Mouse (Mus musculus): ENCODE measurements around the gene Ptp4a2. TPM values are rescaled to one million over a fixed set of nuclear protein-coding genes. Genes with fewer than 3 reads are reported as not detected.
"Not testable (repeated sequence)": the region's sequence is repeated elsewhere in the genome, so short reads cannot be mapped to it uniquely, and the experiment has no call there.

Ptp4a2 gene
- polyA plus RNA-seq (2014; fragmentation: Nextera tagmentation; extraction: Ambion mirVana), result 252 and 294 TPM in 2 replicates

DNA sequence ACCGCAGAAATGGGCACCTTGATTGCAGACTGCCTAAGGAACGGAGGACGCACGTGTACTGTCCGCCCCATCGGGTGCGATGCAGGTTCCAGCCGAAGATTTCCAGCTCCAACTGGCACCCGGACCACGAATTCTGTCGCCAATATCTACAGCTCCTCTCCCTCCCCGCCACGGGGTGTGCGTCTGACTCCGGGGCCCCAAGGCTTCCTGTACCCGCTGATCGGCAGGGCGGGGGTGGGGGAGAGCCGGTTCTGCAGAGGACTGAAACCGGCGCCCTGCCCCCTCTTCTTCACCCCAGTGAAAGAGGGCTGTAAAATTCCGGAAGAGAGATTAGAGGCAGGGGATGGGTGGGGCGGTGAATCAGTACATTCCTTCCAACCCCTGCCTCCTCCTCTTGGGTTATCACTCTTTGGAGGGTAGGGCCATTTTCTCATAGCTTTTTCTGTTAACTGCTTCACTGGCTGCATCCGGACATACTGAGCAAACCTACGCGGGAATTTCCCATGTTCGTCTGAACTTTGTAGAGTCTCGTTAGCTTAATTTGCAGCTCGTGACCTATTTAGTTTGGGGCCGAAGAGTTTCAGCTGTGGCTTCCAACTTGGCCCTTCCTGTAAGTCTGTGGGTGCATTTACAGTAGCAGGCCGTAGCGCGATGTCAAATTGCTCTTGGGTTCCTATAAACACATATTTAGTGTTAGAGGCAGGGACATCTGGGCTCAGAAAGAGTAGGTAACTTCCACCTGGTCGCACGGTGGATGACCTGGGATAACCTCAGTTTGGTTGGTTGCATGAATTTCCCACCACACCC, at the start of gene Ptp4a2:
Gene Ptp4a2 (plus strand): TSS at position 422 of the 807 bp plus-strand sequence.
- peak; percentile 84 for ATAC-seq (ENCODE audit: insufficient number of reproducible peaks, insufficient read depth, low FRiP score, low read depth)
- H3K4me1 ChIP-seq (ENCODE audit: control insufficient read depth, insufficient read depth, low read length), result peaks cover 10% of the 10 kb centered on the region
- peak within 1 kb of the TSS; percentile 67; the same call in 1 of the 2 replicates for H3K27ac ChIP-seq (ENCODE audit: low read length)
- no peaks in the 10 kb centered on the region for H3K36me3 ChIP-seq (ENCODE audit: control insufficient read depth, insufficient read depth, low read length)
- peak within 1 kb of the TSS; percentile 38 for H3K4me3 ChIP-seq (ENCODE audit: low read depth, low read length)
- H3K9ac ChIP-seq (replicated peaks; ENCODE audit: low read depth, low read length), result peak within 1 kb of the TSS; percentile 36; the same call in 1 of the 2 replicates
- peak within 1 kb of the TSS; percentile 75 for H3K4me2 ChIP-seq (replicated peaks; ENCODE audit: low read depth, low read length)
- WGBS, result 9% methylated on average over 35 of the region's 35 CpGs
- no peaks in the 10 kb centered on the region for H3K27me3 ChIP-seq (ENCODE audit: control insufficient read depth, insufficient read depth, low read length)
- H3K9me3 ChIP-seq (ENCODE audit: control insufficient read depth, low read depth, low read length), result no peaks in the 10 kb centered on the region

DNA sequence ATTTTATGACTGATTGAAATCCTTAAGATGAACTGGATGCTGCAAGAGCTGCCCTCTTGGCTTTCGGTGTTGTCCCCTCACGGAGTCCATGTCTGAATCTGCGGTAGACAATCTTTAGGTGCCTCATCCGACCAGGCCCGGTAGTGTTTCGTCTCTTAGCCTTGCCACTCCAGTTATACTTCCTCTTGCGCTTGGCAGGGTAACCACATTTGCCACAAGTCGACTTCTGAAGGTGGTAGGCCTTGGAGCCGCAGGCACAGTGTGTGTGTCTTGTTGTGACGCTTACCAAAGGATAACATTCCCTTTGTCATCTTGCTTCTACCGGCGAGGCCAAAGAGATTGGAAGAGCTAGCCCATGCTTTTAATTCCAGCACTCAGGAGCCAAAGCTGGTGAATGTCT, 49.4 kb upstream of the Ptp4a2 start:
- no peak overlapping the region for H3K9ac ChIP-seq (replicated peaks; ENCODE audit: low read depth, low read length)
- no peaks in the 10 kb centered on the region for H3K27me3 ChIP-seq (ENCODE audit: control insufficient read depth, insufficient read depth, low read length)
- no peaks in the 10 kb centered on the region for H3K4me1 ChIP-seq (ENCODE audit: control insufficient read depth, insufficient read depth, low read length)
- H3K4me2 ChIP-seq (replicated peaks; ENCODE audit: low read depth, low read length), result no peak overlapping the region
- no peaks in the 10 kb centered on the region for H3K36me3 ChIP-seq (ENCODE audit: control insufficient read depth, insufficient read depth, low read length)
- 91% methylated on average over 12 of the region's 12 CpGs for WGBS
- no peak overlapping the region for H3K27ac ChIP-seq (ENCODE audit: low read length)
- no peak overlapping the region for H3K4me3 ChIP-seq (ENCODE audit: low read depth, low read length)
- ATAC-seq (ENCODE audit: insufficient number of reproducible peaks, insufficient read depth, low FRiP score, low read depth), result no peak
- no peaks in the 10 kb centered on the region for H3K9me3 ChIP-seq (ENCODE audit: control insufficient read depth, low read depth, low read length)

DNA sequence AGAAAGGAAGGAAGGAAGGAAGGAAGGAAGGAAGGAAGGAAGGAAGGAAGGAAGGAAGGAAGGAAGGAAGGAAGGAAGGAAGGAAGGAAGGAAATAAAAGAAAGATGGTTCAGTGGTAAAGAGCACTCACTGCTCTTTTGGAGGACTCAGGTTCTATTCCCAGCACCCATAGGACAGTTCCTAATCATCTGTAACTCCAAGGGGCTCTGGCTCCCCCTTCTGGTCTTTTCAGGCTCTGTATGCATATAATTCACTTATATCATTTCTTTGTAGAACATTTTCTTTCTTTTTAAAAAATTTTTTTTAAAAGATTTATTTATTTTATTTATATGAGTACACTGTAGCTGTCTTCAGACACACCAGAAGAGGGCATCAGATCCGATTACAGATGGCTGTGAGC, 48.5 kb upstream of the Ptp4a2 start:
- H3K27me3 ChIP-seq (ENCODE audit: control insufficient read depth, insufficient read depth, low read length); H3K9me3 ChIP-seq (ENCODE audit: control insufficient read depth, low read depth, low read length); H3K36me3 ChIP-seq (ENCODE audit: control insufficient read depth, insufficient read depth, low read length); H3K4me3 ChIP-seq (ENCODE audit: low read depth, low read length); H3K4me1 ChIP-seq (ENCODE audit: control insufficient read depth, insufficient read depth, low read length); ATAC-seq (ENCODE audit: insufficient number of reproducible peaks, insufficient read depth, low FRiP score, low read depth); H3K9ac ChIP-seq (replicated peaks; ENCODE audit: low read depth, low read length); H3K27ac ChIP-seq (ENCODE audit: low read length); H3K4me2 ChIP-seq (replicated peaks; ENCODE audit: low read depth, low read length): not testable (repeated sequence)
- WGBS, result 76% methylated on average over 1 of the region's 1 CpGs

DNA sequence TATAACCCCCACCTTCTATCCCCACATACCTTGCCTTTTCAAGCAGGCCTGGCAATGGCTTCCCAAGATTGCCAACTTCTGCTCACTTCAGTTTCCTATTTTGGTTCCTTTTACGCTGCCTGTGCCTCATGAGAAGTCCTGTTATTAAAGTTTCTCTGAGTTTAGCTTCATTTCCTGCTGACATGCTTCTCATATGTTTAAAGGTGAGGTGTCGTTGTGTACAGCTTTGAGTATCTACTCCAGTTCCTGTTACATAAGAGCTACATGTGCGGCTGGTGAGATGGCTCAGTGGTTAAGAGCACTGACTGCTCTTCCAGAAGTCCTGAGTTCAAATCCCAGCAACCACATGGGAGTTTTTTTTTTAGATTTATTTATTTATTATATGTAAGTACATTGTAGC, 45.7 kb upstream of the Ptp4a2 start:
- Histone ChIP-seq H3K4me1 (ENCODE audit: control insufficient read depth, insufficient read depth, low read length) (no peaks in the 10 kb centered on the region), H3K27me3 (ENCODE audit: control insufficient read depth, insufficient read depth, low read length) (no peaks in the 10 kb centered on the region), H3K36me3 (ENCODE audit: control insufficient read depth, insufficient read depth, low read length) (no peaks in the 10 kb centered on the region), H3K9ac (replicated peaks; ENCODE audit: low read depth, low read length) (no peak overlapping the region), H3K27ac (ENCODE audit: low read length) (no peak overlapping the region), H3K9me3 (ENCODE audit: control insufficient read depth, low read depth, low read length) (no peaks in the 10 kb centered on the region), H3K4me3 (ENCODE audit: low read depth, low read length) (no peak overlapping the region), H3K4me2 (replicated peaks; ENCODE audit: low read depth, low read length) (no peak overlapping the region)
- no peak for ATAC-seq (ENCODE audit: insufficient number of reproducible peaks, insufficient read depth, low FRiP score, low read depth)
- 80% methylated on average over 3 of the region's 3 CpGs for WGBS

DNA sequence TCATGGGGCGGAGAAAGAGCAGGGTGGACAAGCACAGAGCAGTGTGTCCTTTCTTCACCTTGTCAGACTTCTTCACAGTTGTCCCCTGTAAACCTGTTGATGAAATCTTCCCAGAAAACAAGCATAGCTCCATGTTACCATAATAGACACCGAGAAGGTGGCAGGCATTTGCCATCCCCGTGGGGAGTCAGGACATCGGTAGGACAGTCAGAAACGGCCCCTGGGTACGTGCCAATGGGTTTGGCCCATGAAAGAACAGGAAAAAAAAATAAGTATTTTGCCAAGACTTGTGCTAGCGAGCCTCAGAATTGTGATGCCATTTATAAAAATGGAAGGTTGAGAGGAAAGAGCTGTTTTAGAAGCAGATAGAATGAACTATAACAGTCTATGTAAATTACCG, 43.2 kb upstream of the Ptp4a2 start:
- peaks cover 8% of the 10 kb centered on the region for H3K4me1 ChIP-seq (ENCODE audit: control insufficient read depth, insufficient read depth, low read length)
- WGBS, result 90% methylated on average over 8 of the region's 8 CpGs
- no peak for ATAC-seq (ENCODE audit: insufficient number of reproducible peaks, insufficient read depth, low FRiP score, low read depth)

DNA sequence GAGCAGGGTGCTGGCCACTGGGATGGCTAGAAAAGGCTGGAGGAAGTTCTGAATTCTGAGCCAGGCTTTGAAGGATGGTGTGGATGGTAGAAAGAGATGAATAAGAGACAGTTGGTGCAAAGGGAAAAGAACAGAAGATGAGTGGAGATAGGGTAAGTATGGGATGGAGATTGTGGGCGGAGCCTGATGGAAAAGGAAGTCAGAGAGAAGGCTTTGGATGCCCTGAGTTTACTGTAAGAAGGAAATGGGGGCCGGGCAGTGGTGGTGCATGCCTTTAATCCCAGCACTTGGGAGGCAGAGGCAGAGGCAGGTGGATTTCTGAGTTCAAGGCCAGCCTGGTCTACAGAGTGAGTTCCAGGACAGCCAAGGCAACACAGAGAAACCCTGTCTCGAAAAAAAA, 42.3 kb upstream of the Ptp4a2 start:
- H3K36me3 ChIP-seq (ENCODE audit: control insufficient read depth, insufficient read depth, low read length); H3K27me3 ChIP-seq (ENCODE audit: control insufficient read depth, insufficient read depth, low read length); H3K4me3 ChIP-seq (ENCODE audit: low read depth, low read length); ATAC-seq (ENCODE audit: insufficient number of reproducible peaks, insufficient read depth, low FRiP score, low read depth); H3K9me3 ChIP-seq (ENCODE audit: control insufficient read depth, low read depth, low read length); H3K4me1 ChIP-seq (ENCODE audit: control insufficient read depth, insufficient read depth, low read length); H3K4me2 ChIP-seq (replicated peaks; ENCODE audit: low read depth, low read length); H3K9ac ChIP-seq (replicated peaks; ENCODE audit: low read depth, low read length); H3K27ac ChIP-seq (ENCODE audit: low read length): not testable (repeated sequence)
- 73% methylated on average over 3 of the region's 3 CpGs for WGBS

More for the DNA sequence above, 43.2 kb upstream of the Ptp4a2 start:
- H3K9me3 ChIP-seq (ENCODE audit: control insufficient read depth, low read depth, low read length), result no peaks in the 10 kb centered on the region
- H3K9ac ChIP-seq (replicated peaks; ENCODE audit: low read depth, low read length), result no peak overlapping the region
- no peak overlapping the region for H3K27ac ChIP-seq (ENCODE audit: low read length)
- no peaks in the 10 kb centered on the region for H3K36me3 ChIP-seq (ENCODE audit: control insufficient read depth, insufficient read depth, low read length)
- H3K4me2 ChIP-seq (replicated peaks; ENCODE audit: low read depth, low read length), result no peak overlapping the region
- H3K4me3 ChIP-seq (ENCODE audit: low read depth, low read length), result no peak overlapping the region
- H3K27me3 ChIP-seq (ENCODE audit: control insufficient read depth, insufficient read depth, low read length), result no peaks in the 10 kb centered on the region

DNA sequence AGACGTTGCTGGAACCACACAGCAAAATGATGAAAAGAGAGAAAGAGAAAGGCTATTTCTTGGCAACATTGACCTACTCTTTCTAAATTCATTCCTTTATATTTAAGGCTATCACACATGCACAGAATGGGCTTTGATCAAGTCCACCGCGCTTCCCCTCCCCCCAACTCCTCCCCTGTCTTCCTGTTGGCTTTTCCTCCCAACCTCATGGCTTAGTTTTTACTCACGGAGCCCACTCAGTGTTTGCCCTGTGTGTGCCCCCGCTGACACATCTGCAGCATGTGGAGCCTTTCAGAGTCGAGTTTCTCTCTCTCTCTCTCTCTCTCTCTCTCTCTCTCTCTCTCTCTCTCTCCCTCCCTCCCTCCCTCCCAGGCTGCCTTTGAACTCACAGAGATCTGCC, 40.4 kb upstream of the Ptp4a2 start:
- Histone ChIP-seq H3K36me3 (ENCODE audit: control insufficient read depth, insufficient read depth, low read length) (no peaks in the 10 kb centered on the region), H3K9ac (replicated peaks; ENCODE audit: low read depth, low read length) (no peak overlapping the region), H3K4me3 (ENCODE audit: low read depth, low read length) (no peak overlapping the region), H3K27ac (ENCODE audit: low read length) (no peak overlapping the region), H3K4me2 (replicated peaks; ENCODE audit: low read depth, low read length) (no peak overlapping the region), H3K27me3 (ENCODE audit: control insufficient read depth, insufficient read depth, low read length) (no peaks in the 10 kb centered on the region), H3K9me3 (ENCODE audit: control insufficient read depth, low read depth, low read length) (no peaks in the 10 kb centered on the region), H3K4me1 (ENCODE audit: control insufficient read depth, insufficient read depth, low read length) (peaks cover 8% of the 10 kb centered on the region)
- WGBS, result 55% methylated on average over 6 of the region's 6 CpGs
- no peak for ATAC-seq (ENCODE audit: insufficient number of reproducible peaks, insufficient read depth, low FRiP score, low read depth)

DNA sequence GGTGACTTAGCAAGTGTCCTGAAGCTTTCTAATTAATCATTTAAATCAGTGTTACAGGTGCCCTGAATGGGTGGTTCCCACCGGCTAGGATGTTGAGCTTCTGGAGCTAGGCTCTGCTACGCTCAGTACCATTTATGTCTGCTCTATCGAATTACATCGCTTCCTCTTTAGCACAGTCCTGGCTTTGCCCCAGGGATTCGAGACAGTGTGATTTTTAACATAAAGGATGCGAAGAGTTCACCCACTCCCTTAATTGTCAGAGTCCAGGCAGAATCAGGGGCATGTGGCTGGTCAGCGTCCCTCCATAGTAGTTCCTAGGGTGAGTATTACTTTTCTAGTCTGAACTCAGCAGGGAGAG, 39.7 kb upstream of the Ptp4a2 start:
- no peak for ATAC-seq (ENCODE audit: insufficient number of reproducible peaks, insufficient read depth, low FRiP score, low read depth)
- no peak overlapping the region for H3K4me3 ChIP-seq (ENCODE audit: low read depth, low read length)
- peaks cover 8% of the 10 kb centered on the region for H3K4me1 ChIP-seq (ENCODE audit: control insufficient read depth, insufficient read depth, low read length)
- no peak overlapping the region for H3K27ac ChIP-seq (ENCODE audit: low read length)
- peak overlapping the region; percentile 24 for H3K4me2 ChIP-seq (replicated peaks; ENCODE audit: low read depth, low read length)
- H3K36me3 ChIP-seq (ENCODE audit: control insufficient read depth, insufficient read depth, low read length), result no peaks in the 10 kb centered on the region
- WGBS, result 18% methylated on average over 7 of the region's 7 CpGs
- H3K9ac ChIP-seq (replicated peaks; ENCODE audit: low read depth, low read length), result no peak overlapping the region
- no peaks in the 10 kb centered on the region for H3K9me3 ChIP-seq (ENCODE audit: control insufficient read depth, low read depth, low read length)
- no peaks in the 10 kb centered on the region for H3K27me3 ChIP-seq (ENCODE audit: control insufficient read depth, insufficient read depth, low read length)
